Mouse (Mus musculus) heart, embryonic 16.5 days (tissue): Measurements from ENCODE around the gene AI661453. TPM values are rescaled to one million over a fixed set of nuclear protein-coding genes. Genes with fewer than 3 reads are reported as not detected.

ENCODE experiments used
- polyA plus RNA-seq: library from polyadenylated mRNA; unstranded; fragments of >200 nt; fragmentation: Nextera tagmentation; extraction: Ambion mirVana; gene quantifications from 2 replicates; pipeline ENCODE4 v1.2.1, GENCODE M21; 2015

AI661453 gene
- polyA plus RNA-seq, 1 experiment from 2014 or later, result 0.77 TPM

Other genes with a start within 250 kb of the AI661453 start
- gene Mrps10, start 67.7 kb upstream of the AI661453 start, polyA plus RNA-seq, result 65.7 and 67.4 TPM in 2 replicates
- 0.95 and 1.2 TPM in 2 replicates for gene Guca1b, start 51.2 kb upstream of the AI661453 start, polyA plus RNA-seq
- gene Guca1a, start 36.0 kb upstream of the AI661453 start, polyA plus RNA-seq, result 1.2 and 2.1 TPM in 2 replicates
- gene 1700001C19Rik, start 761 bp downstream of the AI661453 start, polyA plus RNA-seq, result 0.57 and 0.64 TPM in 2 replicates
- 20.3 and 20.8 TPM in 2 replicates for gene Taf8, start 65.7 kb downstream of the AI661453 start, polyA plus RNA-seq
- gene Ccnd3, start 68.4 kb downstream of the AI661453 start, polyA plus RNA-seq, result 412 and 420 TPM in 2 replicates
- gene Bysl, start 174.9 kb downstream of the AI661453 start, polyA plus RNA-seq, result 22.9 and 23.3 TPM in 2 replicates
- 30.5 and 34.9 TPM in 2 replicates for gene Med20, start 175.0 kb downstream of the AI661453 start, polyA plus RNA-seq
- 0.82 and 1.0 TPM in 2 replicates for gene Gm20517, start 175.0 kb downstream of the AI661453 start, polyA plus RNA-seq
- 2.1 and 3.1 TPM in 2 replicates for gene Usp49, start 194.1 kb downstream of the AI661453 start, polyA plus RNA-seq